ENCODE assay signal across 19 mouse cellular contexts in the genomic region with DNA sequence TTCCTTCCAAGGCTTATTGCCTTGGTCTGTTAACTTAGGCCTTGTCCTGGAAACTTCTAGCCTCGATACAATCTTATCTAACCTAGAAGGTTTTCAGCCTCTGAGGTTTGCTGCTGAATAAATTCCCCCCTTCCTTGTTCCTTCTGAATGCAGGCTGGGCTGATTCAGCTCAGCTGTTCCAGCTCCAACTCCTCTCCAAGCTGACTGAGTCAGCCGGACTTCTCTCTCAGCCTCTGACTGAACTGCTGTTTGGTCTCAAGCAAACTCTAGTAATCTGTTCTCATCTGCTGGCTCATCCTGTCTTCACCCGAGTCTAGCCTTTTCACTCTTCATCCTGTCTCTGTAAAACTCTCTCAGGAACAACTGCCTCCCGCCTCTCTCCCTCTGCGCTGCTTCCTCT.
"Had no signal": no experiment of that assay in that cellular context is flagged by ENCODE, and none has a peak within 500 bp of the region (broad histone marks: within the 10 kb centered on the region; RNA-seq: fewer than 3 reads in every experiment).

No protein-coding gene starts in this region.

- H3K9ac ChIP-seq: liver, embryonic 14.5 days; liver, postnatal 0 days; midbrain, embryonic 12.5 days; midbrain, embryonic 15.5 days; neural tube, embryonic 12.5 days; neural tube, embryonic 15.5 days had no signal

- H3K27ac ChIP-seq: left cerebral cortex, adult 2 months; liver, embryonic 14.5 days; macrophage; midbrain, embryonic 12.5 days; midbrain, embryonic 15.5 days; neural tube, embryonic 12.5 days; neural tube, embryonic 15.5 days; stomach, postnatal 0 days had no signal

- H3K9me3 ChIP-seq: midbrain, embryonic 12.5 days; midbrain, embryonic 15.5 days; neural tube, embryonic 12.5 days; neural tube, embryonic 15.5 days had no signal

- DNase-seq: kidney, adult 18-20 months; kidney, postnatal 10 days; kidney, postnatal 36 days; layer of hippocampus, postnatal 36 days; liver, postnatal 0 days; retina, postnatal 1 day; right cerebral cortex, postnatal 25 days; thymus, adult 2 months; thymus, postnatal 14 days; thymus, postnatal 4 days had no signal

- H3K4me2 ChIP-seq: midbrain, embryonic 12.5 days; midbrain, embryonic 15.5 days; neural tube, embryonic 12.5 days; neural tube, embryonic 15.5 days had no signal

- H3K36me3 ChIP-seq: midbrain, embryonic 12.5 days; midbrain, embryonic 15.5 days; neural tube, embryonic 12.5 days; neural tube, embryonic 15.5 days had no signal

- ATAC-seq: intestine, embryonic 16.5 days; liver, postnatal 0 days; midbrain, embryonic 15.5 days had no signal

- H3K4me3 ChIP-seq: left cerebral cortex, adult 2 months; midbrain, embryonic 12.5 days; midbrain, embryonic 15.5 days; neural tube, embryonic 12.5 days; neural tube, embryonic 15.5 days had no signal
